Mouse (Mus musculus) kidney, adult 10 weeks (tissue): ENCODE measurements around the gene Pou2f2. TPM values are rescaled to one million over a fixed set of nuclear protein-coding genes. Genes with fewer than 3 reads are reported as not detected.

Experiments used
- polyA plus RNA-seq: library from polyadenylated mRNA; stranded (reverse); fragments of 350-450 nt; fragmentation: Illumina TruSeq; extraction: RNeasy Lipid Tissue Mini Kit (QIAGEN cat#74804); gene quantifications from one replicate; pipeline ENCODE4 v1.2.3, GENCODE M21; 2014; ENCODE audit warnings: low read depth, low replicate concordance

Pou2f2 gene
- 0.20 TPM for polyA plus RNA-seq

GRCm38 (mm10) chr7:25179606-25180161 lies at the start of gene Pou2f2:
Pou2f2 (minus strand) TSS chr7:25179726.

GRCm38 (mm10) chr7:25221102-25221883 lies 41.8 kb upstream of the Pou2f2 start, which contains the start of gene Zfp526:
Zfp526 (plus strand) TSS chr7:25221425.

GRCm38 (mm10) chr7:25220457-25221101 lies 41.1 kb upstream of the Pou2f2 start, which contains the start of gene Dedd2:
Dedd2 (minus strand) TSS chr7:25220615.

GRCm38 (mm10) chr7:25071979-25072715 lies 107.4 kb downstream of the Pou2f2 start, which contains the start of the genes Grik5 and Zfp574:
Grik5 (minus strand) TSS chr7:25072346.
Zfp574 (plus strand) TSS chr7:25072567.

Other genes with a start within 250 kb of the Pou2f2 start
- gene Gm4881, start 235.2 kb downstream of the Pou2f2 start, polyA plus RNA-seq: not detected
- not detected for gene Rabac1, start 207.0 kb downstream of the Pou2f2 start, polyA plus RNA-seq
- gene Atp1a3, start 173.8 kb downstream of the Pou2f2 start, polyA plus RNA-seq: not detected
- not detected for gene Grik5, start 107.4 kb downstream of the Pou2f2 start, polyA plus RNA-seq
- 0.61 TPM for gene Zfp574, start 107.2 kb downstream of the Pou2f2 start, polyA plus RNA-seq
- 0.69 TPM for gene Dedd2, start 40.9 kb upstream of the Pou2f2 start, polyA plus RNA-seq
- gene Zfp526, start 41.7 kb upstream of the Pou2f2 start, polyA plus RNA-seq: 0.69 TPM
- 7.7 TPM for gene Gsk3a, start 58.1 kb upstream of the Pou2f2 start, polyA plus RNA-seq
- 1.3 TPM for gene Erf, start 71.0 kb upstream of the Pou2f2 start, polyA plus RNA-seq
- gene Cic, start 88.0 kb upstream of the Pou2f2 start, polyA plus RNA-seq: 4.7 TPM
- 0.81 TPM for gene Pafah1b3, start 118.3 kb upstream of the Pou2f2 start, polyA plus RNA-seq
- gene Prr19, start 121.7 kb upstream of the Pou2f2 start, polyA plus RNA-seq: not detected
- not detected for gene Tmem145, start 126.4 kb upstream of the Pou2f2 start, polyA plus RNA-seq
- gene Megf8, start 137.4 kb upstream of the Pou2f2 start, polyA plus RNA-seq: 1.0 TPM
- not detected for gene Cnfn, start 190.0 kb upstream of the Pou2f2 start, polyA plus RNA-seq
- 0.49 TPM for gene Lipe, start 219.0 kb upstream of the Pou2f2 start, polyA plus RNA-seq
- not detected for gene Cxcl17, start 233.2 kb upstream of the Pou2f2 start, polyA plus RNA-seq